In the genomic region with DNA sequence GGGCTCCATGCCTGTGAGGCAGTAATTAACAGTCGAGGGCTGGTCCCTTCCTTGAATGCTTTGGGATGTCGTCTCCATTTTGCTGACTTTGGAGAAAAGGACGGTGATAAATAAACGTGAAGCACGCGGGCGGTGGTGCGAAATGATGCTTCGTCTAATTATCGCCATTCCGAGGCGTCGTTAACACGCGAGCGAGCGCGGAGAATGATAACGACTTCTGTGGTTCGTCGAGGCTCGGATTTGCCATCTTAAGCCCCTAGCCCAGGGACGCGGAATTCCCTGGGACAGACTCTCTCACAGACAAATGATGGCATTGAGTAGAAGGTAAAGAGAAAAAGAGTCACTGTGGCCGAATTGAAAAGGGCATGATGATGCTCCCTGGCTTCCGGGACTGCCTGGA, we compare ENCODE assay signal across 24 mouse cellular contexts.
A peak's percentile ranks its signal among the peaks of the same experiment; 100 is the strongest.
DNase-seq lines count a peak whose midpoint lies in the region; ATAC-seq lines count a peak whose summit lies in the region.
"Had no signal": no experiment of that assay in that cellular context is flagged by ENCODE, and none has a peak within 500 bp of the region (broad histone marks: within the 10 kb centered on the region; RNA-seq: fewer than 3 reads in every experiment).

No protein-coding gene starts in this region.

- H3K4me3 ChIP-seq in hindbrain, embryonic 13.5 days: no peak overlapping the region
- no peak overlapping the region for H3K4me3 ChIP-seq in hindbrain, embryonic 10.5 days
- no peak overlapping the region for H3K4me3 ChIP-seq in forebrain, embryonic 13.5 days
- no peak overlapping the region for H3K4me3 ChIP-seq in neural tube, embryonic 15.5 days (replicated peaks)
- H3K4me3 ChIP-seq: embryonic facial prominence, embryonic 12.5 days; heart, embryonic 15.5 days; intestine, embryonic 15.5 days; limb, embryonic 12.5 days; stomach, embryonic 15.5 days had no signal

- peaks cover 31% of the 10 kb centered on the region for H3K4me1 ChIP-seq in hindbrain, embryonic 13.5 days (replicated peaks)
- H3K4me1 ChIP-seq in hindbrain, embryonic 10.5 days (replicated peaks): peaks cover 8% of the 10 kb centered on the region; the same call in 1 of the 2 replicates
- 0 out of 2 replicates have a peak, but pooled peaks cover 6% of the 10 kb centered on the region for H3K4me1 ChIP-seq in forebrain, embryonic 13.5 days
- peaks cover 22% of the 10 kb centered on the region for H3K4me1 ChIP-seq in neural tube, embryonic 15.5 days
- H3K4me1 ChIP-seq: embryonic facial prominence, embryonic 12.5 days; heart, embryonic 15.5 days; intestine, embryonic 15.5 days; limb, embryonic 12.5 days; stomach, embryonic 15.5 days had no signal

- H3K27me3 ChIP-seq in hindbrain, embryonic 13.5 days: no peaks in the 10 kb centered on the region
- H3K27me3 ChIP-seq in hindbrain, embryonic 10.5 days (ENCODE audit: insufficient read depth, poor library complexity, severe bottlenecking): no peaks in the 10 kb centered on the region; the same call in 1 of the 2 replicates
- peaks cover 9% of the 10 kb centered on the region; the same call in 1 of the 2 replicates for H3K27me3 ChIP-seq in forebrain, embryonic 13.5 days
- no peaks in the 10 kb centered on the region for H3K27me3 ChIP-seq in neural tube, embryonic 15.5 days (replicated peaks)
- H3K27me3 ChIP-seq: heart, embryonic 15.5 days; intestine, embryonic 15.5 days; limb, embryonic 12.5 days; stomach, embryonic 15.5 days had no signal

- no peak for ATAC-seq in hindbrain, embryonic 13.5 days (ENCODE audit: low FRiP score)
- no peak for ATAC-seq in forebrain, embryonic 13.5 days
- no peak for ATAC-seq in neural tube, embryonic 15.5 days (ENCODE audit: low FRiP score)
- ATAC-seq: CD4-positive, CD25-positive, alpha-beta regulatory T cell, adult 4 months; intestine, embryonic 15.5 days; liver, postnatal 0 days; lung, postnatal 0 days had no signal

- DNase-seq in hindbrain, embryonic 10.5 days (ENCODE audit: low spot score): no peak
- peak; percentile 17 for DNase-seq in Muller cell, postnatal 12 days (ENCODE audit: inconsistent ontology term)
- no peak for DNase-seq in adrenal gland, postnatal 25 days
- DNase-seq in ovary, postnatal 14 days (ENCODE audit: low spot score): no peak
- DNase-seq: adrenal gland, adult 2 months; cerebellum, adult 18-20 months; cerebellum, postnatal 14 days; heart, postnatal 36 days; kidney, adult 8-10 months; kidney, postnatal 10 days; liver, postnatal 0 days; thymus, adult 2 months had no signal

- no peak overlapping the region for H3K9ac ChIP-seq in hindbrain, embryonic 13.5 days
- no peak overlapping the region for H3K9ac ChIP-seq in forebrain, embryonic 13.5 days
- H3K9ac ChIP-seq in neural tube, embryonic 15.5 days (replicated peaks): no peak overlapping the region
- H3K9ac ChIP-seq: embryonic facial prominence, embryonic 12.5 days; heart, embryonic 15.5 days; intestine, embryonic 15.5 days; limb, embryonic 12.5 days; liver, postnatal 0 days; stomach, embryonic 15.5 days had no signal

- H3K9me3 ChIP-seq in hindbrain, embryonic 13.5 days: no peaks in the 10 kb centered on the region
- no peaks in the 10 kb centered on the region for H3K9me3 ChIP-seq in hindbrain, embryonic 10.5 days
- no peaks in the 10 kb centered on the region for H3K9me3 ChIP-seq in forebrain, embryonic 13.5 days (replicated peaks)
- H3K9me3 ChIP-seq in neural tube, embryonic 15.5 days (replicated peaks): no peaks in the 10 kb centered on the region
- H3K9me3 ChIP-seq: embryonic facial prominence, embryonic 12.5 days; heart, embryonic 15.5 days; intestine, embryonic 15.5 days; limb, embryonic 12.5 days; stomach, embryonic 15.5 days had no signal

- 52% methylated on average over 26 of the region's 26 CpGs for WGBS in hindbrain, embryonic 13.5 days
- WGBS in hindbrain, embryonic 10.5 days: 83% methylated on average over 26 of the region's 26 CpGs
- WGBS in forebrain, embryonic 13.5 days: 33% methylated on average over 26 of the region's 26 CpGs
- 25% methylated on average over 26 of the region's 26 CpGs for WGBS in neural tube, embryonic 15.5 days

- no peak overlapping the region for H3K4me2 ChIP-seq in hindbrain, embryonic 13.5 days
- peak overlapping the region; percentile 12; the same call in 1 of the 2 replicates for H3K4me2 ChIP-seq in forebrain, embryonic 13.5 days
- peak overlapping the region; percentile 19; the same call in 1 of the 2 replicates for H3K4me2 ChIP-seq in neural tube, embryonic 15.5 days
- H3K4me2 ChIP-seq: embryonic facial prominence, embryonic 12.5 days; heart, embryonic 15.5 days; intestine, embryonic 15.5 days; limb, embryonic 12.5 days; liver, embryonic 11.5 days; stomach, embryonic 15.5 days had no signal

- H3K27ac ChIP-seq in hindbrain, embryonic 13.5 days: peak overlapping the region; percentile 70
- no peak overlapping the region for H3K27ac ChIP-seq in hindbrain, embryonic 10.5 days
- no peak overlapping the region for H3K27ac ChIP-seq in forebrain, embryonic 13.5 days
- H3K27ac ChIP-seq in neural tube, embryonic 15.5 days (replicated peaks): peak overlapping the region; percentile 51
- H3K27ac ChIP-seq: embryonic facial prominence, embryonic 12.5 days; heart, embryonic 15.5 days; intestine, embryonic 15.5 days; limb, embryonic 12.5 days; macrophage; stomach, embryonic 15.5 days had no signal

- no peaks in the 10 kb centered on the region for H3K36me3 ChIP-seq in hindbrain, embryonic 13.5 days
- no peaks in the 10 kb centered on the region for H3K36me3 ChIP-seq in hindbrain, embryonic 10.5 days
- no peaks in the 10 kb centered on the region for H3K36me3 ChIP-seq in forebrain, embryonic 13.5 days (ENCODE audit: poor library complexity, severe bottlenecking)
- H3K36me3 ChIP-seq in neural tube, embryonic 15.5 days: no peaks in the 10 kb centered on the region
- H3K36me3 ChIP-seq: embryonic facial prominence, embryonic 12.5 days; heart, embryonic 15.5 days; intestine, embryonic 15.5 days; limb, embryonic 12.5 days; stomach, embryonic 15.5 days had no signal

Comparison
In these comparisons a context has a peak if more than half of its experiments do, and no peak if none do; other contexts are left out.
1. H3K27ac ChIP-seq: peak in hindbrain, embryonic 13.5 days (single experiment) and neural tube, embryonic 15.5 days (single experiment); none in hindbrain, embryonic 10.5 days (single experiment) and forebrain, embryonic 13.5 days (single experiment).